Mouse (Mus musculus): Measurements from ENCODE around the gene Synpo2.

GRCm38 (mm10) chr3:123053192-123053938 is 182.6 kb downstream of the Synpo2 start:
- TF ChIP-seq POLR2A (IDR thresholded peaks at IDR 0.05; ENCODE audit: borderline replicate concordance, extremely low read depth, low read depth, low read length) (no peak), CTCF (IDR thresholded peaks at IDR 0.05; ENCODE audit: insufficient read depth, low read length) (no peak)
